Mouse (Mus musculus) lung, postnatal 0 days (tissue): Measurements from ENCODE around the gene Sirt7.

Experiments
- CTCF ChIP-seq: IDR thresholded peaks from 2 replicates; pipeline ENCODE4 v1.5.1; 2016; ENCODE audit warnings: antibody characterized with exemption, mild to moderate bottlenecking
- EP300 ChIP-seq: IDR thresholded peaks from 2 replicates; pipeline ENCODE4 v1.6.1; 2016; ENCODE audit warnings: antibody characterized with exemption, mild to moderate bottlenecking, control low read depth

GRCm38 (mm10) chr11:120630401-120630871, 5.4 kb upstream of the Sirt7 start:
- TF ChIP-seq CTCF = no peak
- peak; percentile 28; the same call in 1 of the 2 replicates for TF ChIP-seq EP300
